In the genomic region with DNA sequence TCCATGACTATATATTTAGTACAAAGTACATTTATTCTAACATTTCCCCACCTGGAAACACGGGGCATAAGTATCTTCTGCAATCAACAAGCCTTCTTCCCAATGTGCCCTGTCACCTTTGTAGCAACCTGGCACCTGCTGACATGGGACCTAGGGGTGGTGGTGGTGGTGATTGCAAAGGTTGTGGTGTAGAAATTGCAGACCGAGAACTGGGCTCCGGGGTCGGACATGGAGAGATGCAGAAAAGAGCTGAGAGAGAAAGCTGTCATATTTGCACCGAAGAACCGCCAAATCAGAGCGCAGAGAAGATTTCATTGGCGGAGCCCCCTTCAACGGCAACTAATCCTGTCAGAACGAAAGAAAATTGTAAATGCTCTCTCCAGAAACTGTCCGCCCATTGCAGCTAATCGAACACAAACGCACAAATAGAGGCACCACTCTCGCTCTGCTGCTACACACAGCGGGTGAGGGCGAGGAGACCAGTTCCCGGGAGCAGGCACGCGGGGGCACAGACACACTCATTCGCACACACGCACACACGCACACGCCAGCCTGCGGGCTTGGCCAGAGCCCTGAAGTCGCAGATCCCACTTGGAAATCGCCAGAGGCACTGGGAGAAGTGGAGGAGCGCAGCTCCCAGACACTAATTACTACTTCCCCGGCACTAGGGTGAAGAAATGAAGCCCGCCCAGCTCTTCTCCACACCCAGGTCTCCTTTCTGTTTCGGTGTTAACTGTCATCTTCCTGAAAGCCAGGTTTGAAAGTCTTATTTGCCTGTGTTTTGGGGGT, we compare ENCODE assay signal across 9 mouse cellular contexts. TPM values are rescaled to one million over a fixed set of nuclear protein-coding genes. Genes with fewer than 3 reads are reported as not detected.
DNase-seq lines count a peak whose midpoint lies in the region; ATAC-seq lines count a peak whose summit lies in the region.
"Had no signal": no experiment of that assay in that cellular context is flagged by ENCODE, and none has a peak within 500 bp of the region (broad histone marks: within the 10 kb centered on the region; RNA-seq: fewer than 3 reads in every experiment).

Gene Chrm2, plus strand, starts transcription at position 473 of the 789 bp plus-strand sequence.

- H3K4me1 ChIP-seq in embryonic facial prominence, embryonic 15.5 days = peaks cover 13% of the 10 kb centered on the region
- H3K4me1 ChIP-seq in midbrain, embryonic 15.5 days = peaks cover 12% of the 10 kb centered on the region

- H3K4me2 ChIP-seq in embryonic facial prominence, embryonic 15.5 days (replicated peaks) = peak within 1 kb of the TSS; percentile 90
- peak within 1 kb of the TSS; percentile 94 for H3K4me2 ChIP-seq in midbrain, embryonic 15.5 days

- intact Hi-C loops in heart, postnatal 10 days (cut with DNase I) = loop anchor here (5.0 to 10.0 kb wide), 3 partner anchors 383 to 1003 kb away; no protein-coding TSS in a partner anchor
- intact Hi-C loops in left cerebral cortex, postnatal 14 days (cut with DNase I) = loop anchor here (10.0 kb wide), 1 partner anchor 1003 kb away; no protein-coding TSS in a partner anchor

- H3K36me3 ChIP-seq in embryonic facial prominence, embryonic 15.5 days = no peaks in the 10 kb centered on the region
- H3K36me3 ChIP-seq in midbrain, embryonic 15.5 days (replicated peaks) = no peaks in the 10 kb centered on the region

- DNase-seq in left cerebral cortex, adult 18-20 months (ENCODE audit: low spot score in 2 of 2) = peak; percentile 36 to 55
- DNase-seq in left cerebral cortex, adult 11 months (ENCODE audit: low spot score) = no peak
- peak; percentile 43 to 51 for DNase-seq in heart, postnatal 10 days
- peak; percentile 49 to 53 for DNase-seq in left cerebral cortex, postnatal 14 days (ENCODE audit: low spot score in 2 of 2)
- no peak for DNase-seq in spleen, adult 18-20 months

- peaks cover 38% of the 10 kb centered on the region for H3K27me3 ChIP-seq in embryonic facial prominence, embryonic 15.5 days
- peaks cover 12% of the 10 kb centered on the region; the same call in 1 of the 2 replicates for H3K27me3 ChIP-seq in midbrain, embryonic 15.5 days (replicated peaks)

- WGBS in embryonic facial prominence, embryonic 15.5 days = 1% methylated on average over 30 of the region's 30 CpGs
- 1% methylated on average over 30 of the region's 30 CpGs for WGBS in midbrain, embryonic 15.5 days

- H3K9me3 ChIP-seq in embryonic facial prominence, embryonic 15.5 days (replicated peaks) = no peaks in the 10 kb centered on the region
- H3K9me3 ChIP-seq in midbrain, embryonic 15.5 days = no peaks in the 10 kb centered on the region

- no peak within 1 kb of the TSS for H3K27ac ChIP-seq in embryonic facial prominence, embryonic 15.5 days (replicated peaks)
- H3K27ac ChIP-seq in midbrain, embryonic 15.5 days = peak within 1 kb of the TSS; percentile 61

- ATAC-seq in embryonic facial prominence, embryonic 15.5 days (ENCODE audit: insufficient number of reproducible peaks, low FRiP score, low TSS enrichment, low read depth) = no peak
- peak; percentile 78 for ATAC-seq in midbrain, embryonic 15.5 days (replicated peaks)
- no peak for ATAC-seq in monocyte, adult 5-6 weeks (replicated peaks; ENCODE audit: insufficient number of reproducible peaks, low FRiP score, low TSS enrichment, poor library complexity, severe bottlenecking)

- peak within 1 kb of the TSS; percentile 21; the same call in 1 of the 2 replicates for H3K9ac ChIP-seq in embryonic facial prominence, embryonic 15.5 days
- H3K9ac ChIP-seq in midbrain, embryonic 15.5 days = peak within 1 kb of the TSS; percentile 37

- H3K4me3 ChIP-seq in embryonic facial prominence, embryonic 15.5 days (replicated peaks) = peak within 1 kb of the TSS; percentile 50
- H3K4me3 ChIP-seq in midbrain, embryonic 15.5 days = peak within 1 kb of the TSS; percentile 61

RNA-seq across cellular contexts. Expression of gene Chrm2, which starts in this region (rescaled TPM):
- 10 to 100 TPM; 14.7 to 16.4 TPM for total RNA-seq in left cerebral cortex, adult 18-20 months (2021)
- 0.84 and 0.96 TPM in 2 replicates for polyA plus RNA-seq in embryonic facial prominence, embryonic 15.5 days (2015; fragmentation: Nextera tagmentation; extraction: Ambion mirVana)
- total RNA-seq in heart, postnatal 10 days (2021) = 10 to 100 TPM; 38.3 to 41.1 TPM
- total RNA-seq in left cerebral cortex, postnatal 14 days (2021) = 1 to 10 TPM; 9.6 to 9.8 TPM
- 7.1 and 7.8 TPM in 2 replicates for polyA plus RNA-seq in midbrain, embryonic 15.5 days (2015; fragmentation: Nextera tagmentation; extraction: Ambion mirVana)
- not detected in 3 replicates for total RNA-seq in monocyte, adult 5-6 weeks (2017)
- total RNA-seq: neutrophil, adult 5-6 weeks had no signal

Comparison
In these comparisons a context has a peak if more than half of its experiments do, and no peak if none do; other contexts are left out.
1. RNA of gene Chrm2 (total RNA-seq): 38.3 to 41.1 TPM in heart, postnatal 10 days, 14.7 to 16.4 TPM in left cerebral cortex, adult 18-20 months and 9.6 to 9.8 TPM in left cerebral cortex, postnatal 14 days; not detected in monocyte, adult 5-6 weeks; every median in the first group is over 10 times any median in the second.
2. DNase-seq: peak in left cerebral cortex, adult 18-20 months (2 of 2), heart, postnatal 10 days (2 of 2) and left cerebral cortex, postnatal 14 days (2 of 2); none in left cerebral cortex, adult 11 months (single experiment) and spleen, adult 18-20 months (0 of 2).